Mouse (Mus musculus): ENCODE results near the gene Ankrd44. TPM values are rescaled to one million over a fixed set of nuclear protein-coding genes. Genes with fewer than 3 reads are reported as not detected.
A peak's percentile ranks its signal among the peaks of the same experiment; 100 is the strongest.
"Not testable (repeated sequence)": the region's sequence is repeated elsewhere in the genome, so short reads cannot be mapped to it uniquely, and the experiment has no call there.

Gene Ankrd44
- polyA plus RNA-seq (2015; fragmentation: Nextera tagmentation; extraction: Ambion mirVana): 11.2 and 11.8 TPM in 2 replicates

DNA sequence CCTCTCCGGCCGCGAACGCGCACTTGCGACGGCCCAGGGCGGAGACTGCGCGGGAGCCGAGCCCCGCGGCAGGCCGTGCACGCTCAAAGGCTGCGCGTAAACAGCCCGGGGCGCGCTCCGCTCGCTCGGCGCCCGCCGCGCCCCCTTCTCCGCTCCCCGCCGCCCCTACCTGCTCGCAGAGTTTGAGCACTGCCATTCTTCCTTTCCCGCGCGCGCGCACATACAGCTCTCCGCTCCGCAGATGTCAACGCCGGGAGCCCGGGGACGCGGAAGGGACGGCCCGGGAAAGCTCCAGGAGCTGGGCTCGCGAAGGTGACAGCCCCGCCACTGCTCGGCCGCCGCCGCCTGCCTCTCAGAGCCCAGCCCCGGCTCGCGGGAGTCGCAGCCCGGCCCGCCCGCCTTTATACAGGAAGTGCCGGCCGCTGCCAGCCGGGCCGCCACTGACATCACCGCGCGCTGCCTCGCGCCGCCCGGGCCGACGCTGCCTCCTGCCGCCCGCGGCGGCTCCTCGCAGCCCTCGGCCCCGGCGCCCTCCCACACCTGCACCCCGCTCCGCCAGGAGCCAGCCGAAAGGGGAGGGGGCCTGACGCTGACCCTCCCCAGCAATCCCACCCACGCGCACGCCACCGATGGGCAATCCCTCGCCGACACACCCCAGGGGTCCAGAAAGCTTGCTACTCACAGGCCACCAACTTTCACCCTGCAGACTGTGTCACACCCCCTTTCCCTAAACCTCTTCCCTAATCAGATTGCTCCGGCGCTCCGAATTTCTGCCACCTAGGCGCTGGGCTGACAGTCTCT is at the start of gene Ankrd44:
Ankrd44 (minus strand) TSS at position 417 of the 801 bp plus-strand sequence.
- peak within 1 kb of the TSS; percentile 89 for H3K4me3 ChIP-seq (replicated peaks)
- H3K4me2 ChIP-seq: peak within 1 kb of the TSS; percentile 97
- no peaks in the 10 kb centered on the region for H3K27me3 ChIP-seq (replicated peaks)
- peak within 1 kb of the TSS; percentile 89 for H3K27ac ChIP-seq
- peaks cover 16% of the 10 kb centered on the region for H3K4me1 ChIP-seq
- ATAC-seq (ENCODE audit: insufficient read depth, low FRiP score, low read depth): peak; percentile 86
- no peaks in the 10 kb centered on the region for H3K9me3 ChIP-seq
- WGBS: under 1% methylated on average over 62 of the region's 94 CpGs
- H3K9ac ChIP-seq: peak within 1 kb of the TSS; percentile 84
- no peaks in the 10 kb centered on the region for H3K36me3 ChIP-seq

DNA sequence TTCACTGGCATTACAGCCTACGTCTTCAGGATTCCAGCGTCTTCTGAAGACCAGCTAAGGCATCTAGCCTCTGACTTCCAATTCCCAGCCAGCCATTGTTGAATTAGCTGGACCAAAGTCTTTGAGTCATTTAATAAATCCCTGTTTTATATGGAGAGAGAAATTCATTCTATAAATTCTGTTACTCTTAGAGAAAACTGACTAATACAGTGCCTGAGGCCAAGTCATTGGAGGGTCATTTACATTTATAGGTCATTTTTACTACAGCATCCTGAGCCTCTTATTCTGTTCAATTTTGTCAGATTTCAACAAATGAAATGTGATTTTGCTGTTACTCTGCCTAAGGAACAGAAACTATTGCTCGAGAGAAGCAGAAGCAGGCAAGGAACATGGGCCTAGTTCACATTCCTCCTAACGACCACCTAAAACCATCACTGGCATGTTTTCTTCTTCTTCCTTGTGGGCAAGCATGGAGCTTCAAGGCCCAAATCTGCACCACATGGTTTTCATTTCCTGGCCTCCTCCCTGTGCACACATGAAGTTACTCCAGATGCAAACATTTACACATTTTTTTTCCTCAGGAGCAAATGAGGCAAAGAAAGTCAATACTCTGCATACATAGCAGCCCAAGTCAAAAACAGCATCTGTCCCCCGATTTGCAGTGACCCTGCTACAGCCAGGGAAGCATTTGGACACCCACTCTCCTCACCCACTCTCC is 45.7 kb upstream of the Ankrd44 start:
- H3K36me3 ChIP-seq: no peaks in the 10 kb centered on the region
- H3K9ac ChIP-seq: no peak overlapping the region
- no peaks in the 10 kb centered on the region for H3K9me3 ChIP-seq
- H3K27ac ChIP-seq: no peak overlapping the region
- H3K4me2 ChIP-seq: no peak overlapping the region
- WGBS: 79% methylated on average over 5 of the region's 5 CpGs
- no peak overlapping the region for H3K4me3 ChIP-seq (replicated peaks)
- no peaks in the 10 kb centered on the region for H3K4me1 ChIP-seq
- H3K27me3 ChIP-seq (replicated peaks): no peaks in the 10 kb centered on the region
- ATAC-seq (ENCODE audit: insufficient read depth, low FRiP score, low read depth): no peak

DNA sequence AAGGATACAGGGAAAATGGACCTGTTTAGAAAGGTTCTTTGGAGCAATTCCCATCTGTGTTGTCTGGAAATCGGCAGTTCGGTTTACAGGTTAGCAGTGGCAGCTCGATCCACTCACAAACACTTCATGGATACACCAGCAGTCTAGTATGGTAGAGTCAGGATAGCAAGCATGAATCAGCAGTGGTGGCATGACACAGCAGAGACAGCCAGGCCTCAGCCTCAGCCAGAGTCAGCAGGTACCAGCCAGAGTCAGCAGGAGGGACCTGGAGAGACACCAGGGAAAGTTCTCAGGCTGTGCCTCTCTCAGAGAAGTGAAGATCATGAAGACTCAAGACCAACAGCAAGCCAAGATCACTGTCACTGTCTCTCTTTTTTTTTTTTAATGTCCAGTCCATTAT is 40.7 kb upstream of the Ankrd44 start:
- no peak overlapping the region for H3K4me2 ChIP-seq
- WGBS: 87% methylated on average over 3 of the region's 3 CpGs
- no peaks in the 10 kb centered on the region for H3K4me1 ChIP-seq
- no peak for ATAC-seq (ENCODE audit: insufficient read depth, low FRiP score, low read depth)
- no peaks in the 10 kb centered on the region for H3K9me3 ChIP-seq
- H3K27ac ChIP-seq: no peak overlapping the region
- no peak overlapping the region for H3K4me3 ChIP-seq (replicated peaks)
- no peaks in the 10 kb centered on the region for H3K27me3 ChIP-seq (replicated peaks)
- no peak overlapping the region for H3K9ac ChIP-seq
- H3K36me3 ChIP-seq: no peaks in the 10 kb centered on the region

DNA sequence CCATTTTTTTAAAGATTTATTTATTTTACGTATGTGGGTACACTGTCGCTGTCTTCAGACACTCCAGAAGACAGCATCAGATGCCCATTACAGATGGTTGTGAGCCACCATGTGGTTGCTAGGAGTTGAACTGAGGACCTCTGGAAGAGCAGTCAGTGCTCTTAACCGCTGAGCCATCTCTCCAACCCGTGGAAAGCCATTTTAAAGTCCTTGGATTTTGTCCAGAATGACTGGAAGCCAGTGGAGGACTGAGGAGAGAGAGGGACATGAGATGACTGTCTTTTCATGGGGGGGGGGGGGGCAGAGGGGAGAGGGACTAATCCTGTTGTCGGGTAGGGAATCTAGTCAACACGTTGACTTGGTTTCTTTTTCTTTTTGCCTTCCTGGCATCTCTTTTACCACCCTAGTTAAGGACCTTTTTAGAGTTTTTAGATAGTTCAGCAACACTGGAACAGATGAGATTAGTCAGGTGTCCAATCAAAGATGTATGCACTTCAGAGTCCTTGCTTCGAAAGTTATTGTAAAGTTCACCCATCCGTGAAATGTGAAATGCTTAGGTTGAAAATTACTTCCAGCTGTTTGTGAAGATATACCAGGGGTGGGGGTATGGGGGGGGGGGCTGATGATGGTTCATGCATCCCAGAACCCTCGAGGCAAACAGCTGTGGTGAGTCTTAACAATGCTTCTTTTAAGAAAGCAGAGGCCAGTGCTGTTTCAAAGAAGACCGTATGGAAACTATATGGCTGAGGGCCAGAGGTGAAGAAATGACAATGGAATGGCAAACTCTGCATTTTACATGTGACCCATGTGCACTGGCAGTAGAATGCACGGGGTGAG is 39.2 kb upstream of the Ankrd44 start:
- H3K27ac ChIP-seq: no peak overlapping the region
- 58% methylated on average over 11 of the region's 11 CpGs for WGBS

DNA sequence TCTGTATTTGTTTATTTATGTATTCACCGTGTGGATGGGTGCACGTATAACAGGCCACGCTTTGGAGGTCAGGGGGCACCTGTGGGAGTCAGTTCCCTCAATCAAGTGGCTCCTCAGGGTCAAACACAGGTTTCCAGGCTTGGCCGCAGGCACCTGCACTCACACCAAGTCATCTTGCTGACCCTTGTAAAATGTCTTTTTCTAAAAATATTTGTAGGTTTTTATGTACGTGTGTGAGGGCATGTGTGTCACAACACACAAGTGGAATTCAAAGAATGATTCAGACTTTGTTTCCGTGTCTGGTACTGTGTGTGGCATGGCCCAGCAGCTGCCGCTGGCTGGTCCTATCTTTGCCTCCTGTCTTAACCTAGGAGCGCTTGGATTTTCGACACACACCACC is 35.5 kb upstream of the Ankrd44 start:
- H3K4me3 ChIP-seq (replicated peaks): no peak overlapping the region
- no peaks in the 10 kb centered on the region for H3K4me1 ChIP-seq
- no peak overlapping the region for H3K9ac ChIP-seq
- 72% methylated on average over 9 of the region's 9 CpGs for WGBS
- H3K4me2 ChIP-seq: no peak overlapping the region
- no peaks in the 10 kb centered on the region for H3K36me3 ChIP-seq
- no peaks in the 10 kb centered on the region for H3K27me3 ChIP-seq (replicated peaks)
- H3K9me3 ChIP-seq: no peaks in the 10 kb centered on the region
- H3K27ac ChIP-seq: no peak overlapping the region
- ATAC-seq (ENCODE audit: insufficient read depth, low FRiP score, low read depth): no peak

More for the DNA sequence above, 39.2 kb upstream of the Ankrd44 start:
- Histone ChIP-seq H3K9me3 (no peaks in the 10 kb centered on the region), H3K4me1 (no peaks in the 10 kb centered on the region), H3K9ac (no peak overlapping the region), H3K4me2 (no peak overlapping the region), H3K4me3 (replicated peaks) (no peak overlapping the region), H3K36me3 (no peaks in the 10 kb centered on the region), H3K27me3 (replicated peaks) (no peaks in the 10 kb centered on the region)
- no peak for ATAC-seq (ENCODE audit: insufficient read depth, low FRiP score, low read depth)

DNA sequence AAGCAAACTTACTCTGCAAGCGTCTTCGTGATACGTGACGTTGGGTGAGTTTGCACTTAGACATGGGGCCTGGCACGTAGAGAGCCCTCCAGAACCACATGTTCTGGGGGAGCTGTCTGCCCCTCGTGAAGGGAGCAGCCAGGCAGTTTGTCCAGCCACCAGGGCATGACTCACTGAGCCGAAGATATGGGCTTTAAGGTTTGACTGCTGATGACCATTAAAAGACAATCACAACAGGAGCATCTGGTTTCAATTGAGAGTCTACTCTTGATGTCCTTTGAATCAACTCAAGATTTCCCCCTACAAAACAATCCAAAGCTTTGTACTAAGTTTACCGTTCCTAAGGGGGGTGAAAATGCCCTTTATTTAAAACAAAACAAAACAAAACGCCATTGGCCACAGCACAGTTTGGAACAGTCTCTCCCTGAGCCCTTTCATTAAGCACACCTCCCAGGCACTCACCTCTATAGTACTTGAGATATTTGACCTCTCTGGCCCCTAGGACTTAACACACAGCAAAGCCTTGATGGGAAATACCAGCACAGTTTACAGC is 34.5 kb upstream of the Ankrd44 start:
- 61% methylated on average over 9 of the region's 9 CpGs for WGBS
- Histone ChIP-seq H3K4me1 (no peaks in the 10 kb centered on the region), H3K27ac (no peak overlapping the region), H3K4me2 (no peak overlapping the region), H3K4me3 (replicated peaks) (no peak overlapping the region), H3K9me3 (no peaks in the 10 kb centered on the region), H3K27me3 (replicated peaks) (no peaks in the 10 kb centered on the region), H3K36me3 (no peaks in the 10 kb centered on the region), H3K9ac (no peak overlapping the region)
- ATAC-seq (ENCODE audit: insufficient read depth, low FRiP score, low read depth): no peak

DNA sequence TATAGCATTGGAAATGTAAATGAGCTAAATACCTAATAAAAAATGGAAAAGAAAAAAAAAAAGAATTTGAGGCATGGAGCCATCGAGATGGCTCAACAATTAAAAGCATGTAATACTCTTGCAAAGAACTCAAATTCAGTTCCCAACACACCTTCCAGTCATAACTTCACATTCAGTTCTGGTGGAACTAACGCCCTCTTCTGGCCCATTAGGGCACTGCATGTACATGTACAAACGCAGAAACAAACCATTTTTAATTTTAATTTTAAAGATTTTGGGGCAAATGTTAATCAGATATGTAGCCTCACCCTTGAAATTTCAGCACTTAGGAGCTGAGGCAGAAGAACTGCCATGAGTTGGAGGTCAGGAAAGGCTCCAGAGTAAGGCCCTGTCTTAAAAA is 32.3 kb upstream of the Ankrd44 start:
- no peaks in the 10 kb centered on the region for H3K4me1 ChIP-seq
- WGBS: 69% methylated on average over 3 of the region's 3 CpGs
- no peak overlapping the region for H3K9ac ChIP-seq

DNA sequence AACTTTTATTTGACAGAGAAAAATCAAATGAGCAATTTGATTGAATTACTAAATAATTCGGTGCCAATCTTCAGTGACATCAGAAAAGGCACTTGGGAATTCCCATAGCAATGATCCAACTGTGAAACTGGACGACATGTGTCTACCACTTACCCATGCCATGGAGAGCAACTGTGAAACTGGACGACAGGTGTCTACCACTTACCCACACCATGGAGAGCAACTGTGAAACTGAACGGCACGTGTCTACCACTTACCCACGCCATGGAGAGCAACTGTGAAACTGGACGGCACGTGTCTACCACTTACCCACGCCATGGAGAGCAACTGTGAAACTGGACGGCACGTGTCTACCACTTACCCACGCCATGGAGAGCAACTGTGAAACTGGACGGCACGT is 30.8 kb upstream of the Ankrd44 start:
- H3K9me3 ChIP-seq; H3K27ac ChIP-seq; H3K36me3 ChIP-seq; H3K4me1 ChIP-seq; H3K4me3 ChIP-seq (replicated peaks); H3K9ac ChIP-seq; ATAC-seq (ENCODE audit: insufficient read depth, low FRiP score, low read depth); H3K27me3 ChIP-seq (replicated peaks); H3K4me2 ChIP-seq: not testable (repeated sequence)
- 94% methylated on average over 14 of the region's 14 CpGs for WGBS

More for the DNA sequence above, 32.3 kb upstream of the Ankrd44 start:
- H3K9me3 ChIP-seq: no peaks in the 10 kb centered on the region
- no peak for ATAC-seq (ENCODE audit: insufficient read depth, low FRiP score, low read depth)
- no peak overlapping the region for H3K4me2 ChIP-seq
- no peaks in the 10 kb centered on the region for H3K27me3 ChIP-seq (replicated peaks)
- H3K36me3 ChIP-seq: no peaks in the 10 kb centered on the region
- H3K4me3 ChIP-seq (replicated peaks): no peak overlapping the region
- H3K27ac ChIP-seq: no peak overlapping the region

DNA sequence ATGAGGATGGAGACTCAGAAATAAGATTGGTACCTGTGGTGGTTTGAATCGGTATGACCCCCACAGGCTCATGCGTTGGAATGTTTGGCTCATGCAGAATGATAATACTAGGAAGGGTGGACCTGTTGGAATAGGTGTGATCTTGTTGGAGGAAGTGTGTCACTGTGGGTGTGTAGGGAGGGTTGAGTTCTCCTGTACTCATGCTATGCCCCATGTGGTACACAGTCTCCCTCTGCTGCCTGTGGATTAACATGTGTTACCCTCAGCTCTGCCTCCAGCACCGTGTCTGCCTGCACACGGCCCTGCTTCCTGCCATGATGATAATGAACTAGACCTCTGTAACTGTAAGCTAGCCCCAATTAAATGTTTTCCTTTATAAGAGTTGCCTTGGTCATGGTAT is 28.7 kb upstream of the Ankrd44 start:
- H3K4me3 ChIP-seq (replicated peaks): no peak overlapping the region
- no peaks in the 10 kb centered on the region for H3K27me3 ChIP-seq (replicated peaks)
- H3K9me3 ChIP-seq: no peaks in the 10 kb centered on the region
- H3K9ac ChIP-seq: no peak overlapping the region
- no peak overlapping the region for H3K4me2 ChIP-seq
- no peak overlapping the region for H3K27ac ChIP-seq
- H3K4me1 ChIP-seq: no peaks in the 10 kb centered on the region
- 82% methylated on average over 4 of the region's 4 CpGs for WGBS
- H3K36me3 ChIP-seq: no peaks in the 10 kb centered on the region
- ATAC-seq (ENCODE audit: insufficient read depth, low FRiP score, low read depth): no peak

DNA sequence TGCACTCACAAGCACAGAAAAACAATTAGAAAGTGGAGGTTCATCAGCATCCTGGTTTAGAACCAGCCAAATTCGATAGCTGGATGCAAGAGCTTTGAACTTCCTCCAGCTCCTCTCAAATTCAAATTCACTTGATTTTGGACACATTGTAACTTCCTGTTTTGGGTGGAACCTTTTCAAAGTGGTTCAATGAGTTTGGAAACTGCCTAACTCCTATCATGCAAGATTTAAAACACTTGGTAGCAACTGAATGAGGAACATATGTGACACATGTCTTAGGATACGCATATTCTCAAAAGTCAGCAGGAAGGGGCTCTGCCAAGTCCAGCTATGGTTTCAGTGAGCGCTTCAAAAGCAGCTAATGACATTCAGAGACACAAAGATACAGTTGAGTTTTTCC is 18.5 kb upstream of the Ankrd44 start:
- H3K9ac ChIP-seq: no peak overlapping the region
- no peaks in the 10 kb centered on the region for H3K27me3 ChIP-seq (replicated peaks)
- H3K27ac ChIP-seq: no peak overlapping the region
- H3K9me3 ChIP-seq: no peaks in the 10 kb centered on the region
- no peak for ATAC-seq (ENCODE audit: insufficient read depth, low FRiP score, low read depth)
- 71% methylated on average over 3 of the region's 3 CpGs for WGBS
- no peaks in the 10 kb centered on the region for H3K4me1 ChIP-seq
- H3K4me2 ChIP-seq: no peak overlapping the region
- H3K36me3 ChIP-seq: no peaks in the 10 kb centered on the region
- H3K4me3 ChIP-seq (replicated peaks): no peak overlapping the region

DNA sequence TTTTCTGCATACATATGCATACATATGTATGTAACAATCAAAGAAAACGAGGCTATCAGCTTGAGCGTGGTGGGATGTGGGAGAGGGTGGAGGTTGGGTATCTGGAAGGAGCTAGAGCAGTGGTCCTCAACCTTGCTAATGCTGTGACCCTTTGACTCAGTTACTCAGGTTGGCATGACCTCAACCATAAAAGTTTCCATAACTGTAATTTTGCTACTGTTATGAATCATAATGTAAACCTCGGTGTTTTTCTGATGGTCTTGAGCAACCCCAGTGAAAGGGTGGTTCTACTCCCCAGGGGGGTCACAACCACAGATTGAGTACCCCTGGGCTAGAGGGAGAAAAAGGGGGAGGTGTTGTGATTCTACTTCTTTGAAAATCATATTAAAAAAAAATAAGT is 9.3 kb upstream of the Ankrd44 start:
- Histone ChIP-seq H3K27me3 (replicated peaks) (no peaks in the 10 kb centered on the region), H3K36me3 (no peaks in the 10 kb centered on the region), H3K27ac (no peak overlapping the region), H3K4me1 (no peaks in the 10 kb centered on the region), H3K9me3 (no peaks in the 10 kb centered on the region), H3K4me3 (replicated peaks) (no peak overlapping the region), H3K4me2 (no peak overlapping the region), H3K9ac (no peak overlapping the region)
- WGBS: 74% methylated on average over 3 of the region's 3 CpGs
- no peak for ATAC-seq (ENCODE audit: insufficient read depth, low FRiP score, low read depth)
